Mouse (Mus musculus) kidney, postnatal 36 days (tissue): ENCODE results near the gene Rsbn1l.

Experiments used
- DNase-seq, 2 experiments: peaks; one replicate each; pipeline ENCODE4 v3.0.0; 2021 to 2022; ENCODE audit warnings: mixed read lengths in 2 of 2

The Rsbn1l gene

GRCm38 (mm10) chr5:20897446-20898167, 58.6 kb downstream of the Rsbn1l start:
- no peak for DNase-seq

- DNase-seq: no peak
Observed at GRCm38 (mm10) chr5:20884036-20884620, 72.1 kb downstream of the Rsbn1l start.

GRCm38 (mm10) chr5:20881915-20882800, 74.0 kb downstream of the Rsbn1l start, which contains the start of the genes Phtf2 and Tmem60:
Gene Phtf2 (minus strand): TSS chr5:20882124.
Gene Tmem60 (plus strand): TSS chr5:20882191.
- peak; percentile 99 to 100 for DNase-seq

GRCm38 (mm10) chr5:20880797-20881775, 75.1 kb downstream of the Rsbn1l start:
- peak; percentile 46 to 71 for DNase-seq

- no peak for DNase-seq
Observed at GRCm38 (mm10) chr5:20880386-20880785, 75.8 kb downstream of the Rsbn1l start.

GRCm38 (mm10) chr5:20876934-20877426, 79.2 kb downstream of the Rsbn1l start:
- no peak for DNase-seq

GRCm38 (mm10) chr5:20873146-20873545, 83.1 kb downstream of the Rsbn1l start:
- no peak for DNase-seq

- no peak for DNase-seq
Observed at GRCm38 (mm10) chr5:20865193-20865755, 90.9 kb downstream of the Rsbn1l start.

GRCm38 (mm10) chr5:20864216-20864969, 91.8 kb downstream of the Rsbn1l start:
- peak; percentile 33 to 57 for DNase-seq

- DNase-seq: peak in 1 of 2 experiments; percentile 26
Observed at GRCm38 (mm10) chr5:20861901-20862300, 94.3 kb downstream of the Rsbn1l start.

GRCm38 (mm10) chr5:20860565-20860964, 95.6 kb downstream of the Rsbn1l start:
- no peak for DNase-seq

- peak; percentile 10 to 52 for DNase-seq
Observed at GRCm38 (mm10) chr5:20858404-20858803, 97.8 kb downstream of the Rsbn1l start.

- no peak for DNase-seq
Observed at GRCm38 (mm10) chr5:20855066-20855465, 101.1 kb downstream of the Rsbn1l start.

- DNase-seq: no peak
Observed at GRCm38 (mm10) chr5:20847010-20847409, 109.2 kb downstream of the Rsbn1l start.

- no peak for DNase-seq
Observed at GRCm38 (mm10) chr5:20843816-20844215, 112.4 kb downstream of the Rsbn1l start.

- DNase-seq: no peak
Observed at GRCm38 (mm10) chr5:20843405-20843804, 112.8 kb downstream of the Rsbn1l start.
